Mouse (Mus musculus) lung, postnatal 10 days (tissue): ENCODE data around the gene Lpo.

Source experiments
- DNase-seq: peaks from one replicate; pipeline ENCODE4 v3.0.0; 2021

Lpo gene

GRCm38 (mm10) chr11:87802621-87803020, 25.5 kb downstream of the Lpo start:
- DNase-seq, result peak; percentile 29

- no peak for DNase-seq
These were observed 26.3 kb downstream of the Lpo start for GRCm38 (mm10) chr11:87801711-87802275.

GRCm38 (mm10) chr11:87793460-87793859, 34.6 kb downstream of the Lpo start, which contains the start of gene Mpo:
Gene Mpo (plus strand): TSS chr11:87793581.
- DNase-seq, result no peak

GRCm38 (mm10) chr11:87790088-87790487, 38.0 kb downstream of the Lpo start:
- DNase-seq, result no peak

GRCm38 (mm10) chr11:87780130-87780529, 48.0 kb downstream of the Lpo start:
- DNase-seq, result no peak

- DNase-seq, result no peak
These were observed 48.7 kb downstream of the Lpo start for GRCm38 (mm10) chr11:87779392-87779791.

GRCm38 (mm10) chr11:87778915-87779314, 49.2 kb downstream of the Lpo start:
- no peak for DNase-seq

GRCm38 (mm10) chr11:87778100-87778765, 49.9 kb downstream of the Lpo start:
- DNase-seq, result peak; percentile 86

GRCm38 (mm10) chr11:87772354-87772753, 55.7 kb downstream of the Lpo start:
- DNase-seq, result no peak

- DNase-seq, result peak; percentile 78
These were observed 57.1 kb downstream of the Lpo start for GRCm38 (mm10) chr11:87770989-87771388.

- no peak for DNase-seq
These were observed 59.3 kb downstream of the Lpo start for GRCm38 (mm10) chr11:87768745-87769144.

- peak; percentile 32 for DNase-seq
These were observed 63.9 kb downstream of the Lpo start for GRCm38 (mm10) chr11:87763988-87764876.

GRCm38 (mm10) chr11:87763511-87763987, 64.5 kb downstream of the Lpo start:
- peak; percentile 47 for DNase-seq

GRCm38 (mm10) chr11:87762702-87763385, 65.2 kb downstream of the Lpo start:
- DNase-seq, result no peak

GRCm38 (mm10) chr11:87761806-87762701, 66.0 kb downstream of the Lpo start:
- DNase-seq, result no peak

- no peak for DNase-seq
These were observed 66.8 kb downstream of the Lpo start for GRCm38 (mm10) chr11:87761181-87761721.

- no peak for DNase-seq
These were observed 67.6 kb downstream of the Lpo start, which contains the start of gene Tspoap1 for GRCm38 (mm10) chr11:87760301-87761081. Gene Tspoap1 (plus strand): TSS chr11:87760541.

- DNase-seq, result peak; percentile 43
These were observed 68.5 kb downstream of the Lpo start for GRCm38 (mm10) chr11:87759609-87760005.

- DNase-seq, result no peak
These were observed 69.0 kb downstream of the Lpo start for GRCm38 (mm10) chr11:87758957-87759608.
